Mouse (Mus musculus) kidney, postnatal 36 days (tissue): ENCODE measurements around the gene Tmem50b.

ENCODE experiments used
- DNase-seq, 2 experiments: peaks; one replicate each; pipeline ENCODE4 v3.0.0; 2021 to 2022; ENCODE audit warnings: mixed read lengths in 2 of 2

Gene Tmem50b

GRCm38 (mm10) chr16:91561541-91562457 lies 35.8 kb downstream of the Tmem50b start:
- no peak for DNase-seq

GRCm38 (mm10) chr16:91561099-91561498 lies 36.5 kb downstream of the Tmem50b start:
- DNase-seq, result peak in 1 of 2 experiments; percentile 58

GRCm38 (mm10) chr16:91557693-91558092 lies 39.9 kb downstream of the Tmem50b start:
- DNase-seq, result peak in 1 of 2 experiments; percentile 35

- DNase-seq, result peak in 1 of 2 experiments; percentile 47
These were observed 40.4 kb downstream of the Tmem50b start for GRCm38 (mm10) chr16:91557214-91557613.

- no peak for DNase-seq
These were observed 40.9 kb downstream of the Tmem50b start for GRCm38 (mm10) chr16:91556659-91557058.

- no peak for DNase-seq
These were observed 42.5 kb downstream of the Tmem50b start for GRCm38 (mm10) chr16:91555017-91555605.

- peak; percentile 74 to 76 for DNase-seq
These were observed 44.0 kb downstream of the Tmem50b start for GRCm38 (mm10) chr16:91553625-91554024.

GRCm38 (mm10) chr16:91552072-91552471 lies 45.5 kb downstream of the Tmem50b start:
- no peak for DNase-seq

GRCm38 (mm10) chr16:91551081-91551524 lies 46.5 kb downstream of the Tmem50b start:
- DNase-seq, result no peak

GRCm38 (mm10) chr16:91549616-91550015 lies 48.0 kb downstream of the Tmem50b start:
- DNase-seq, result no peak

GRCm38 (mm10) chr16:91548996-91549395 lies 48.6 kb downstream of the Tmem50b start:
- no peak for DNase-seq

- no peak for DNase-seq
These were observed 49.0 kb downstream of the Tmem50b start for GRCm38 (mm10) chr16:91548586-91548985.

- DNase-seq, result no peak
These were observed 49.6 kb downstream of the Tmem50b start for GRCm38 (mm10) chr16:91547974-91548373.

GRCm38 (mm10) chr16:91546836-91547741 lies 50.5 kb downstream of the Tmem50b start, which contains the start of gene Ifngr2:
TSS of gene Ifngr2 (plus strand) at chr16:91547072.
- DNase-seq, result peak; percentile 65 to 86

GRCm38 (mm10) chr16:91546391-91546835 lies 51.2 kb downstream of the Tmem50b start:
- DNase-seq, result peak in 1 of 2 experiments; percentile 41

- peak; percentile 40 to 44 for DNase-seq
These were observed 51.9 kb downstream of the Tmem50b start for GRCm38 (mm10) chr16:91545597-91546281.

- no peak for DNase-seq
These were observed 54.0 kb downstream of the Tmem50b start for GRCm38 (mm10) chr16:91543619-91544018.

- no peak for DNase-seq
These were observed 56.0 kb downstream of the Tmem50b start for GRCm38 (mm10) chr16:91541573-91542081.

GRCm38 (mm10) chr16:91538513-91538912 lies 59.1 kb downstream of the Tmem50b start:
- DNase-seq, result no peak

- DNase-seq, result no peak
These were observed 59.5 kb downstream of the Tmem50b start for GRCm38 (mm10) chr16:91538051-91538450.

GRCm38 (mm10) chr16:91537065-91537464 lies 60.5 kb downstream of the Tmem50b start:
- no peak for DNase-seq

GRCm38 (mm10) chr16:91536372-91536771 lies 61.2 kb downstream of the Tmem50b start:
- no peak for DNase-seq
